Mouse (Mus musculus): ENCODE measurements around the gene Hoxd8.

DNA sequence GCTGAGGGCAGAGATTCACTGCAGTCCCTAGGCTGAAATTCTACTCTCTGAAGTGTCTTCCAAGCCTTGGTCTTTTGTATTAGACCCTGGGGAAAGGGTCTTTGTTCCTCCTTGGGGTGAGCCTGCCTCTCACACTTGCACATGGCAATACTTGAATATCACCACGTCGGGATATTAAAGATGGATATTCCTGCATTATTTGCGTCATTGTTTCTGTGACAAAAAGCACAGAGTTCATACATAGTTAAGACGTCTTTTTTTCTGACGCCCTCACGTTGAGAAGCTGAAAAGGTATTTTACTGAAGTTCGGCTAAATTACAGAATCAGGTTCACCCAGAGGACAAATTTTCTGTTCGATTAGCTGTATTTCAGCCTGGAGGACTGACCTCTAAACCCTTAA is 25.9 kb downstream of the Hoxd8 start:
- TF ChIP-seq POLR2A (IDR thresholded peaks at IDR 0.05; ENCODE audit: borderline replicate concordance, control insufficient read depth, low read depth, low read length) (no peak), CTCF (IDR thresholded peaks at IDR 0.05; ENCODE audit: control insufficient read depth, insufficient read depth, low read length) (no peak)

Data from bone marrow, adult 2 months (tissue).